Comparison of ENCODE assay signal across 30 mouse cellular contexts in the genomic region with DNA sequence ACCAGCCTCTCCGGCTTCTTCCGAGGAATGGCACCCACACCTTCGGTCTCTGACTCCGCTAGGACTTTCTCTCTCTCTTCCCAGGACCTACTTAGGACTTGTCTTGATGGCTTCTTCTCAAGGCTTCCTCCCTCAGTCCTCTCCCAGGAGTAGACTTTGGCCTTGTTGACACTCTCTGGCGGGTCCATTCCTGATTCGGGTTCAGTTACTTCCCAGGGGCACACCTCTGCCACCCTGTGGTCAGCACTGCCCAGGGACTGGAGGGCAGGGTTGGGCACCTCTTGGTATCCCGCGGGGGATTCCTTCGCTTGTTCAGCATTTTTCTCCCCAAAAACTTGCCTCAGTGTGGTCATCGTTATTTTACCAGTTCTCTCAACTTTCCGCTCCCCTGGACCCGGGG. TPM values are rescaled to one million over a fixed set of nuclear protein-coding genes. Genes with fewer than 3 reads are reported as not detected.
DNase-seq lines count a peak whose midpoint lies in the region; ATAC-seq lines count a peak whose summit lies in the region.
"Had no signal": no experiment of that assay in that cellular context is flagged by ENCODE, and none has a peak within 500 bp of the region (broad histone marks: within the 10 kb centered on the region; RNA-seq: fewer than 3 reads in every experiment).

No protein-coding gene starts in this region.

- no peak overlapping the region for H3K4me2 ChIP-seq in heart, embryonic 11.5 days
- no peak overlapping the region for H3K4me2 ChIP-seq in kidney, embryonic 15.5 days
- no peak overlapping the region for H3K4me2 ChIP-seq in midbrain, embryonic 11.5 days
- no peak overlapping the region for H3K4me2 ChIP-seq in midbrain, embryonic 15.5 days
- H3K4me2 ChIP-seq: hindbrain, embryonic 12.5 days; neural tube, embryonic 12.5 days had no signal

- H3K9me3 ChIP-seq in heart, embryonic 11.5 days (replicated peaks; ENCODE audit: control insufficient read depth, low read length) = no peaks in the 10 kb centered on the region
- H3K9me3 ChIP-seq in kidney, embryonic 15.5 days (replicated peaks) = no peaks in the 10 kb centered on the region
- H3K9me3 ChIP-seq in midbrain, embryonic 11.5 days (ENCODE audit: control insufficient read depth, low read length) = no peaks in the 10 kb centered on the region
- no peaks in the 10 kb centered on the region for H3K9me3 ChIP-seq in midbrain, embryonic 15.5 days
- H3K9me3 ChIP-seq: forebrain, embryonic 13.5 days; heart, embryonic 15.5 days; hindbrain, embryonic 12.5 days; limb, embryonic 10.5 days; limb, embryonic 15.5 days; midbrain, embryonic 10.5 days; neural tube, embryonic 12.5 days had no signal

- H3K27ac ChIP-seq in heart, embryonic 11.5 days (ENCODE audit: low read depth, low read length) = no peak overlapping the region
- no peak overlapping the region for H3K27ac ChIP-seq in kidney, embryonic 15.5 days
- no peak overlapping the region for H3K27ac ChIP-seq in midbrain, embryonic 11.5 days (ENCODE audit: low read depth, low read length)
- H3K27ac ChIP-seq in midbrain, embryonic 15.5 days = no peak overlapping the region
- H3K27ac ChIP-seq: heart, embryonic 15.5 days; hindbrain, embryonic 12.5 days; hindbrain, postnatal 0 days; layer of hippocampus, adult 2 months; midbrain, embryonic 10.5 days; neural tube, embryonic 12.5 days had no signal

- no peak overlapping the region for H3K4me3 ChIP-seq in heart, embryonic 11.5 days (ENCODE audit: low read depth, low read length)
- H3K4me3 ChIP-seq in kidney, embryonic 15.5 days (replicated peaks) = no peak overlapping the region
- no peak overlapping the region for H3K4me3 ChIP-seq in midbrain, embryonic 11.5 days (ENCODE audit: low read depth, low read length)
- no peak overlapping the region for H3K4me3 ChIP-seq in midbrain, embryonic 15.5 days
- H3K4me3 ChIP-seq: forebrain, embryonic 13.5 days; heart, embryonic 15.5 days; hindbrain, embryonic 12.5 days; layer of hippocampus, adult 2 months; limb, embryonic 10.5 days; midbrain, embryonic 10.5 days; myocyte; neural tube, embryonic 12.5 days had no signal

- ATAC-seq in heart, embryonic 11.5 days (replicated peaks; ENCODE audit: insufficient number of reproducible peaks, low FRiP score, low TSS enrichment) = no peak
- no peak for ATAC-seq in kidney, embryonic 15.5 days (replicated peaks; ENCODE audit: low FRiP score)
- ATAC-seq in midbrain, embryonic 11.5 days (ENCODE audit: low FRiP score) = no peak
- no peak for ATAC-seq in midbrain, embryonic 15.5 days (replicated peaks)
- ATAC-seq: hindbrain, postnatal 0 days; liver, postnatal 0 days had no signal

- H3K9ac ChIP-seq in heart, embryonic 11.5 days (ENCODE audit: low read depth, low read length) = no peak overlapping the region
- H3K9ac ChIP-seq in kidney, embryonic 15.5 days = no peak overlapping the region
- H3K9ac ChIP-seq in midbrain, embryonic 11.5 days (ENCODE audit: low read length) = no peak overlapping the region
- no peak overlapping the region for H3K9ac ChIP-seq in midbrain, embryonic 15.5 days
- H3K9ac ChIP-seq: heart, embryonic 15.5 days; hindbrain, embryonic 12.5 days; limb, embryonic 15.5 days; liver, postnatal 0 days; neural tube, embryonic 12.5 days had no signal

- DNase-seq in heart, adult 11 months = peak; percentile 83
- DNase-seq in kidney, adult 8-10 months = peak; percentile 52 to 56
- peak; percentile 59 for DNase-seq in midbrain, embryonic 11.5 days (ENCODE audit: low spot score, missing footprints)
- DNase-seq in kidney, postnatal 36 days = peak; percentile 68 to 69
- DNase-seq in left cerebral cortex, adult 11 months (ENCODE audit: low spot score) = no peak
- DNase-seq: adrenal gland, postnatal 14 days; cerebellum, adult 11 months; cerebellum, adult 9-10 months; cerebellum, postnatal 36 days; gastrocnemius, postnatal 10 days; layer of hippocampus, postnatal 36 days; liver, postnatal 0 days; lung, postnatal 10 days; right cerebral cortex, adult 18-20 months; thymus, adult 18-20 months; thymus, postnatal 25 days had no signal

- peaks cover 41% of the 10 kb centered on the region for H3K27me3 ChIP-seq in heart, embryonic 11.5 days (ENCODE audit: control insufficient read depth, insufficient read depth, low read length)
- H3K27me3 ChIP-seq in kidney, embryonic 15.5 days = 0 out of 2 replicates have a peak, but pooled peaks cover under 1% of the 10 kb centered on the region
- H3K27me3 ChIP-seq in midbrain, embryonic 11.5 days (ENCODE audit: control insufficient read depth, insufficient read depth, low read length) = no peaks in the 10 kb centered on the region
- H3K27me3 ChIP-seq in midbrain, embryonic 15.5 days (replicated peaks) = no peaks in the 10 kb centered on the region
- H3K27me3 ChIP-seq: CH12.LX; forebrain, embryonic 13.5 days; limb, embryonic 15.5 days; neural tube, embryonic 12.5 days had no signal

- H3K4me1 ChIP-seq in heart, embryonic 11.5 days (ENCODE audit: control insufficient read depth, insufficient read depth, low read length) = peaks cover 9% of the 10 kb centered on the region
- peaks cover 32% of the 10 kb centered on the region for H3K4me1 ChIP-seq in kidney, embryonic 15.5 days
- H3K4me1 ChIP-seq in midbrain, embryonic 11.5 days (ENCODE audit: control insufficient read depth, insufficient read depth, low read length) = no peaks in the 10 kb centered on the region
- H3K4me1 ChIP-seq in midbrain, embryonic 15.5 days = 0 out of 2 replicates have a peak, but pooled peaks cover 6% of the 10 kb centered on the region
- H3K4me1 ChIP-seq: hindbrain, embryonic 12.5 days had no signal

- WGBS in heart, embryonic 11.5 days (ENCODE audit: insufficient replicate concordance) = 68% methylated on average over 12 of the region's 12 CpGs
- WGBS in kidney, embryonic 15.5 days = 84% methylated on average over 12 of the region's 12 CpGs
- 83% methylated on average over 12 of the region's 12 CpGs for WGBS in midbrain, embryonic 11.5 days
- WGBS in midbrain, embryonic 15.5 days = 87% methylated on average over 12 of the region's 12 CpGs

- H3K36me3 ChIP-seq in heart, embryonic 11.5 days (ENCODE audit: control insufficient read depth, insufficient read depth, low read length) = no peaks in the 10 kb centered on the region
- H3K36me3 ChIP-seq in kidney, embryonic 15.5 days = no peaks in the 10 kb centered on the region
- H3K36me3 ChIP-seq in midbrain, embryonic 11.5 days (ENCODE audit: control insufficient read depth, insufficient read depth, low read length) = no peaks in the 10 kb centered on the region
- H3K36me3 ChIP-seq in midbrain, embryonic 15.5 days (replicated peaks) = no peaks in the 10 kb centered on the region
- H3K36me3 ChIP-seq: heart, embryonic 15.5 days; hindbrain, embryonic 12.5 days; limb, embryonic 10.5 days; limb, embryonic 15.5 days; midbrain, embryonic 10.5 days; neural tube, embryonic 12.5 days had no signal

RNA-seq across cellular contexts. Expression of a gene that starts 14.5 kb away (rescaled TPM):
- 0.01 TPM in 1 of 2 replicates, not detected in the other for polyA plus RNA-seq in heart, embryonic 11.5 days (2014; fragmentation: Nextera tagmentation; extraction: Ambion mirVana)
- 0.10 and 0.53 TPM in 2 replicates for polyA plus RNA-seq in kidney, embryonic 15.5 days (2015; fragmentation: Nextera tagmentation; extraction: Ambion mirVana)
- 0.03 TPM in 1 of 2 replicates, not detected in the other for polyA plus RNA-seq in midbrain, embryonic 11.5 days (2014; fragmentation: Nextera tagmentation; extraction: Ambion mirVana)
- polyA plus RNA-seq in midbrain, embryonic 15.5 days (2015; fragmentation: Nextera tagmentation; extraction: Ambion mirVana) = 0.70 and 0.98 TPM in 2 replicates
- polyA plus RNA-seq: liver, postnatal 0 days had no signal

RNA-seq across cellular contexts. Expression of a gene that starts 21.8 kb away (rescaled TPM):
- 64.2 and 70.3 TPM in 2 replicates for polyA plus RNA-seq in heart, embryonic 11.5 days (2014; fragmentation: Nextera tagmentation; extraction: Ambion mirVana)
- 52.4 and 54.1 TPM in 2 replicates for polyA plus RNA-seq in kidney, embryonic 15.5 days (2015; fragmentation: Nextera tagmentation; extraction: Ambion mirVana)
- 56.6 and 58.9 TPM in 2 replicates for polyA plus RNA-seq in midbrain, embryonic 11.5 days (2014; fragmentation: Nextera tagmentation; extraction: Ambion mirVana)
- 33.1 and 38.1 TPM in 2 replicates for polyA plus RNA-seq in midbrain, embryonic 15.5 days (2015; fragmentation: Nextera tagmentation; extraction: Ambion mirVana)

RNA-seq across cellular contexts. Expression of a gene that starts 25.0 kb away (rescaled TPM):
- polyA plus RNA-seq in heart, embryonic 11.5 days (2014; fragmentation: Nextera tagmentation; extraction: Ambion mirVana) = 2.2 and 2.9 TPM in 2 replicates
- polyA plus RNA-seq in kidney, embryonic 15.5 days (2015; fragmentation: Nextera tagmentation; extraction: Ambion mirVana) = 3.8 and 3.9 TPM in 2 replicates
- polyA plus RNA-seq in midbrain, embryonic 11.5 days (2014; fragmentation: Nextera tagmentation; extraction: Ambion mirVana) = 3.4 and 3.7 TPM in 2 replicates
- 10.6 and 10.8 TPM in 2 replicates for polyA plus RNA-seq in midbrain, embryonic 15.5 days (2015; fragmentation: Nextera tagmentation; extraction: Ambion mirVana)

RNA-seq across cellular contexts. Expression of a gene that starts 56.9 kb away (rescaled TPM):
- 78.0 and 79.8 TPM in 2 replicates for polyA plus RNA-seq in heart, embryonic 11.5 days (2014; fragmentation: Nextera tagmentation; extraction: Ambion mirVana)
- 76.9 and 88.5 TPM in 2 replicates for polyA plus RNA-seq in kidney, embryonic 15.5 days (2015; fragmentation: Nextera tagmentation; extraction: Ambion mirVana)
- polyA plus RNA-seq in midbrain, embryonic 11.5 days (2014; fragmentation: Nextera tagmentation; extraction: Ambion mirVana) = 92.6 and 101 TPM in 2 replicates
- polyA plus RNA-seq in midbrain, embryonic 15.5 days (2015; fragmentation: Nextera tagmentation; extraction: Ambion mirVana) = 144 and 161 TPM in 2 replicates
